ENCODE assay signal across 7 mouse cellular contexts in genomic region chr3:145118254-145119001, GRCm38 (mm10). TPM values are rescaled to one million over a fixed set of nuclear protein-coding genes. Genes with fewer than 3 reads are reported as not detected.
DNase-seq lines count a peak whose midpoint lies in the region; ATAC-seq lines count a peak whose summit lies in the region.

Odf2l (plus strand) TSS chr3:145118588.

- ATAC-seq in embryonic facial prominence, embryonic 11.5 days (replicated peaks; ENCODE audit: insufficient number of reproducible peaks, low FRiP score, low TSS enrichment, low read depth) = peak; percentile 98
- peak; percentile 99 for ATAC-seq in limb, embryonic 11.5 days (ENCODE audit: insufficient number of reproducible peaks, low FRiP score, low TSS enrichment, low read depth)
- ATAC-seq in midbrain, embryonic 14.5 days (ENCODE audit: low FRiP score, low TSS enrichment) = peak; percentile 99

- no peaks in the 10 kb centered on the region for H3K36me3 ChIP-seq in embryonic facial prominence, embryonic 11.5 days (replicated peaks; ENCODE audit: control insufficient read depth, insufficient read depth, low read depth, low read length)
- H3K36me3 ChIP-seq in limb, embryonic 11.5 days (ENCODE audit: control insufficient read depth, insufficient read depth, low read length) = no peaks in the 10 kb centered on the region
- H3K36me3 ChIP-seq in midbrain, embryonic 14.5 days (ENCODE audit: control insufficient read depth, insufficient read depth, low read length) = no peaks in the 10 kb centered on the region

- H3K27ac ChIP-seq in embryonic facial prominence, embryonic 11.5 days (replicated peaks; ENCODE audit: low read depth, low read length) = peak within 1 kb of the TSS; percentile 94
- peak within 1 kb of the TSS; percentile 97 for H3K27ac ChIP-seq in limb, embryonic 11.5 days (replicated peaks; ENCODE audit: low read depth, low read length)
- H3K27ac ChIP-seq in midbrain, embryonic 14.5 days (replicated peaks; ENCODE audit: low read depth, low read length) = peak within 1 kb of the TSS; percentile 99

- no peaks in the 10 kb centered on the region for H3K27me3 ChIP-seq in embryonic facial prominence, embryonic 11.5 days (ENCODE audit: control insufficient read depth, insufficient read depth, low read length)
- H3K27me3 ChIP-seq in limb, embryonic 11.5 days (ENCODE audit: control insufficient read depth, insufficient read depth, low read length) = no peaks in the 10 kb centered on the region
- no peaks in the 10 kb centered on the region for H3K27me3 ChIP-seq in midbrain, embryonic 14.5 days (ENCODE audit: control insufficient read depth, insufficient read depth, low read length)

- peak within 1 kb of the TSS; percentile 70 for H3K4me3 ChIP-seq in embryonic facial prominence, embryonic 11.5 days (ENCODE audit: low read depth, low read length)
- H3K4me3 ChIP-seq in limb, embryonic 11.5 days (ENCODE audit: low read depth, low read length) = peak within 1 kb of the TSS; percentile 68
- peak within 1 kb of the TSS; percentile 69 for H3K4me3 ChIP-seq in midbrain, embryonic 14.5 days (replicated peaks; ENCODE audit: low read depth, low read length)

- peak; percentile 99 for DNase-seq in adrenal gland, postnatal 14 days
- DNase-seq in embryonic facial prominence, embryonic 11.5 days (ENCODE audit: low spot score) = peak; percentile 98
- peak; percentile 100 for DNase-seq in heart, adult 11 months
- DNase-seq in kidney, adult 18-20 months = peak; percentile 99
- DNase-seq in limb, embryonic 11.5 days (ENCODE audit: low spot score) = peak; percentile 98
- peak; percentile 99 for DNase-seq in midbrain, embryonic 14.5 days
- DNase-seq in spleen, adult 18-20 months = peak; percentile 94 to 96

- WGBS in embryonic facial prominence, embryonic 11.5 days = 1% methylated on average over 57 of the region's 57 CpGs
- WGBS in limb, embryonic 11.5 days = under 1% methylated on average over 57 of the region's 57 CpGs
- WGBS in midbrain, embryonic 14.5 days = under 1% methylated on average over 57 of the region's 57 CpGs

- no peaks in the 10 kb centered on the region for H3K9me3 ChIP-seq in embryonic facial prominence, embryonic 11.5 days (replicated peaks; ENCODE audit: control insufficient read depth, low read length)
- no peaks in the 10 kb centered on the region for H3K9me3 ChIP-seq in limb, embryonic 11.5 days (ENCODE audit: control insufficient read depth, low read length)
- H3K9me3 ChIP-seq in midbrain, embryonic 14.5 days (ENCODE audit: control insufficient read depth, low read length) = no peaks in the 10 kb centered on the region

- H3K4me2 ChIP-seq in embryonic facial prominence, embryonic 11.5 days (ENCODE audit: low read depth, low read length) = peak within 1 kb of the TSS; percentile 47
- H3K4me2 ChIP-seq in limb, embryonic 11.5 days (ENCODE audit: low read depth, severe bottlenecking) = peak within 1 kb of the TSS; percentile 56
- peak within 1 kb of the TSS; percentile 77 for H3K4me2 ChIP-seq in midbrain, embryonic 14.5 days (ENCODE audit: low read length)

- peak within 1 kb of the TSS; percentile 89 for H3K9ac ChIP-seq in embryonic facial prominence, embryonic 11.5 days (replicated peaks; ENCODE audit: low read length)
- peak within 1 kb of the TSS; percentile 93 for H3K9ac ChIP-seq in limb, embryonic 11.5 days (ENCODE audit: low read length)
- peak within 1 kb of the TSS; percentile 91 for H3K9ac ChIP-seq in midbrain, embryonic 14.5 days (replicated peaks; ENCODE audit: low read length)

- no peaks in the 10 kb centered on the region; the same call in 1 of the 2 replicates for H3K4me1 ChIP-seq in embryonic facial prominence, embryonic 11.5 days (ENCODE audit: control insufficient read depth, insufficient read depth, low read length)
- H3K4me1 ChIP-seq in limb, embryonic 11.5 days (ENCODE audit: control insufficient read depth, insufficient read depth, low read length) = 0 out of 2 replicates have a peak, but pooled peaks cover 3% of the 10 kb centered on the region
- peaks cover 13% of the 10 kb centered on the region for H3K4me1 ChIP-seq in midbrain, embryonic 14.5 days (ENCODE audit: control insufficient read depth, insufficient read depth, low read length)

RNA-seq across cellular contexts. Expression of gene Odf2l, which starts in this region (rescaled TPM):
- 18.6 and 25.8 TPM in 2 replicates for total RNA-seq in adrenal gland, postnatal 14 days (2021)
- polyA plus RNA-seq in embryonic facial prominence, embryonic 11.5 days (2014; fragmentation: Nextera tagmentation; extraction: Ambion mirVana) = 26.2 and 26.8 TPM in 2 replicates
- 20.7 and 20.9 TPM in 2 replicates for polyA plus RNA-seq in limb, embryonic 11.5 days (2014; fragmentation: Nextera tagmentation; extraction: Ambion mirVana)
- polyA plus RNA-seq in midbrain, embryonic 14.5 days (2014; fragmentation: Nextera tagmentation; extraction: Ambion mirVana) = 13.3 and 14.2 TPM in 2 replicates

Comparison
In these comparisons a context has a peak if more than half of its experiments do, and no peak if none do; other contexts are left out.
1. Peak in every context shown above with its lines: DNase-seq, ATAC-seq, H3K4me3 ChIP-seq and H3K27ac ChIP-seq.